Mouse (Mus musculus) kidney, embryonic 16.5 days (tissue): ENCODE results near the gene Mvb12b. TPM values are rescaled to one million over a fixed set of nuclear protein-coding genes. Genes with fewer than 3 reads are reported as not detected.

Experiments used
- ATAC-seq: fragments of 200-750 bp; cut with Nextera tagmentation; 2 replicates; pipeline ENCODE4 v1.8.0; 2017; ENCODE audit warnings: moderate TSS enrichment; ENCODE audit not compliant: low FRiP score, low TSS enrichment
- H3K27ac ChIP-seq: fragments of 300-500 bp; sonication (generic); 2 replicates; pipeline ENCODE4 v1.5.1; 2014; ENCODE audit warnings: low read length
- H3K27me3 ChIP-seq: fragments of 300-500 bp; sonication (generic); 2 replicates; pipeline ENCODE4 v1.6.1; 2014; ENCODE audit warnings: low read length, control low read depth, mixed read lengths; ENCODE audit not compliant: insufficient read depth
- H3K36me3 ChIP-seq: fragments of 300-500 bp; sonication (generic); 2 replicates; pipeline ENCODE4 v1.6.1; 2014; ENCODE audit warnings: low read length, control low read depth, mixed read lengths; ENCODE audit not compliant: insufficient read depth
- H3K4me1 ChIP-seq: fragments of 300-500 bp; sonication (generic); 2 replicates; pipeline ENCODE4 v1.6.1; 2014; ENCODE audit warnings: low read length, control low read depth, mixed read lengths; ENCODE audit not compliant: insufficient read depth
- H3K4me2 ChIP-seq: fragments of 300-500 bp; sonication (generic); replicated peaks from 2 replicates; pipeline ENCODE4 v1.6.1; 2014; ENCODE audit warnings: low read depth, low read length
- H3K4me3 ChIP-seq: fragments of 300-500 bp; sonication (generic); 2 replicates; pipeline ENCODE4 v1.5.1; 2014; ENCODE audit warnings: mild to moderate bottlenecking, low read length
- H3K9ac ChIP-seq: fragments of 300-500 bp; sonication (generic); replicated peaks from 2 replicates; pipeline ENCODE4 v1.6.1; 2014; ENCODE audit warnings: low read length
- H3K9me3 ChIP-seq: fragments of 300-500 bp; sonication (generic); 2 replicates; pipeline ENCODE4 v1.6.1; 2016; ENCODE audit warnings: low read length, control low read depth
- WGBS: fragments of 180-500 bp; shearing (Covaris S2); extraction: QIAGEN DNeasy Blood & Tissue Kit; methylation state at CpG from one replicate; pipeline ENCODE4 v1.1.7; 2014; 5-methylcytosine and 5-hydroxymethylcytosine counted together
- polyA plus RNA-seq: library from polyadenylated mRNA; unstranded; fragments of >200 nt; fragmentation: Nextera tagmentation; extraction: Ambion mirVana; gene quantifications from 2 replicates; pipeline ENCODE4 v1.2.1, GENCODE M21; 2015

The Mvb12b gene
- polyA plus RNA-seq = 14.2 and 16.4 TPM in 2 replicates

DNA sequence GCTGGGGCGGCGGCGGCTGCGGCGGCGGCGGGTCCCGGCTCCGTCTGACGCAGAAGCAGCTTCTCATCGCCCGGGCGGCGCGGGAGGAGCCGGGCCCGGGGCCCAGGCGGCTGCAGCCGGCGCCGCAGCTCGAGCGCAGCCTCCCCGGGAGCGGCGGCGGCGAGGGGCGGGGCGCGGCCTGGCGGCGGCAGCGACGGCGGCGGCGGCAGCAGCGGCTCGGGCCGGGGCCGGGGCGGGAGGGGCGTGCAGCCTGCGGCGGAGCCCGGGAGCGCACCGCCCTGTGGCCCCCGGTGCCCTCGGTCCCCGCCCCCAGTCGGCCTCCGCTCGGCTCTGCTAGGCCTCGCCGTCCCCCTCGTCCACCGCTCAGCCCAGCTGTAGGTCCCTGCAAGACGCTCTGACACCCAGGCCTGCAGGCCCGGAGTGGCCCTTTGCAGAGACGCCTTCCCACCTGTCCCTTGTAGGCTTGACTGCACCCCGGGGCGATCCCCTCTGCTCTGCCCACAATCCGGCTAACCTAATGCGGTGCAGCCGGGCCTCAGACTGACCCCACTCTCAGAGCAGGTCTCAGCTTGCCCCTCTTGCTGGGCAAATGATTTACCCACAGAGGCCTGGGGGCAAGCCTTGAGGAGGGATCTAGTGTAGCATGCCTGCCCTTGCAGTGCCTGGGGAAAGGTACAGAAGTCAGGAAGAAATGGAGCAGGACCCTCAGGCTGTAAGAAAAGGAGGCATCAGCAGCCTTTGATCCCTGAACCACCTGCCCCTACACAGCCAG, at the start of gene Mvb12b:
Gene Mvb12b (minus strand): TSS at position 619 of the 772 bp plus-strand sequence.
- no peaks in the 10 kb centered on the region for H3K36me3 ChIP-seq
- peak within 1 kb of the TSS; percentile 93 for H3K27ac ChIP-seq
- peak within 1 kb of the TSS; percentile 77 for H3K4me3 ChIP-seq
- WGBS = under 1% methylated on average over 28 of the region's 67 CpGs
- peak within 1 kb of the TSS; percentile 72 for H3K4me2 ChIP-seq
- no peaks in the 10 kb centered on the region for H3K9me3 ChIP-seq
- no peaks in the 10 kb centered on the region for H3K27me3 ChIP-seq
- peaks cover 32% of the 10 kb centered on the region for H3K4me1 ChIP-seq
- peak; percentile 92 for ATAC-seq
- H3K9ac ChIP-seq = peak within 1 kb of the TSS; percentile 99

DNA sequence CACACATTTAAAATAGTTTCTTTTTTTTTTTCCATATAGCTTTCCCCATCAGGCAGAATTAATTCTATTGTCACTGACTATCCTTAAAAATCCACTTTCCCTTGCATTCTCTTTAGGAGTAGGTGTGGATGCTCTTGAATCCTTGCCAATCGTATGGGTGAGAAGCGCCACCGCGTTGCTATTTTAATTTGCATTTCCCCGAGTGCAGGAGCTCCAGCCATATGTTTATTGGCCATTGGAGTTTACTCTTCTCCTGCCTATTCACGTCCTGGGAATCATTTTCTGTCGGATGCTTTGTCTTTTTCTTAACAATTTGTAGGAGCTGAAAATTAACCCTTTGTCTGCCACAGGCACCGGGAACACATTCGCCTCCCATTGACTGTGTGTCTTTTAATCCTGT, 48.0 kb upstream of the Mvb12b start:
- no peak overlapping the region for H3K4me2 ChIP-seq
- no peak overlapping the region for H3K9ac ChIP-seq
- H3K4me3 ChIP-seq = no peak overlapping the region
- 64% methylated on average over 9 of the region's 9 CpGs for WGBS
- ATAC-seq = no peak
- H3K27me3 ChIP-seq = no peaks in the 10 kb centered on the region
- no peaks in the 10 kb centered on the region for H3K4me1 ChIP-seq
- H3K36me3 ChIP-seq = no peaks in the 10 kb centered on the region
- H3K27ac ChIP-seq = no peak overlapping the region
- no peaks in the 10 kb centered on the region for H3K9me3 ChIP-seq

DNA sequence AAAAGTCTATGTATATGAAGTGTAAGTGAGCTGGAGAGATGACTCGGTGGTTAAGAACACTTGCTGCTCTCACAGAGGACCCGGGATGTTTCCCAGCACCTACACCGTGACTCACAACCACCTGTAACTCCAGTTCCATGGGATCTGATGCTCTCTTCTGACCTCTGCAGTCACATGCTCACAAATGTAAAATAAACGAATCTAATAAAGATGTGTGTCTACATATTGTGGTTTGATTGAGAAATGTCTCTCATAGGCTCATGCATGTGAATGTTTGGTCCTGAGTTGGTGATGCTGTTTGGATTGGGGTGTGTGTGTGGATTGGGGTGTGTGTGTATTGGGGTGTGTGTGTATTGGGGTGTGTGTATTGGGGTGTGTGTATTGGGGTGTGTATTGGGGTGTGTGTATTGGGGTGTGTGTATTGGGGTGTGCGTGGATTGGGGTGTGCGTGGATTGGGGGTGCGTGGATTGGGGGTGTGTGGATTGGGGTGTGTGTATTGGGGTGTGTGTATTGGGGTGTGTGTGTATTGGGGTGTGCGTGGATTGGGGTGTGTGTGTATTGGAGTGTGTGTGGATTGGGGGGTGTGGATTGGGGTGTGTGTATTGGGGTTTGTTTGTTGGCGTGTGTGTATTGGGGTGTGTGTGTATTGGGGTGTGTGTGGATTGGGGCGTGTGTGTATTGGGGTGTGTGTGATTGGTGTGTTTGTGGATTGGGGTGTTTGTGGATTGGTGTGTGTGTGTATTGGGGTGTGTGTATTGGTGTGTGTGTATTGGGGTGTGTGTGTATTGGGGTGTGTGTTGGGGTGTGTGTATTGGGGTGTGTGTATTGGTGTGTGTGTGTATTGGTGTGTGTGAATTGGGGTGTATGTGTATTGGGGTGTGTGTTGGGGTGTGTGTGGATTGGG, 46.1 kb upstream of the Mvb12b start:
- Histone ChIP-seq H3K4me3 (no peak overlapping the region), H3K27ac (no peak overlapping the region), H3K4me1 (no peaks in the 10 kb centered on the region), H3K36me3 (no peaks in the 10 kb centered on the region), H3K9ac (no peak overlapping the region), H3K9me3 (no peaks in the 10 kb centered on the region), H3K27me3 (no peaks in the 10 kb centered on the region), H3K4me2 (no peak overlapping the region)
- 0 out of 2 replicates have a peak, but pooled peaks have one; percentile 63 for ATAC-seq
- 65% methylated on average over 10 of the region's 10 CpGs for WGBS

DNA sequence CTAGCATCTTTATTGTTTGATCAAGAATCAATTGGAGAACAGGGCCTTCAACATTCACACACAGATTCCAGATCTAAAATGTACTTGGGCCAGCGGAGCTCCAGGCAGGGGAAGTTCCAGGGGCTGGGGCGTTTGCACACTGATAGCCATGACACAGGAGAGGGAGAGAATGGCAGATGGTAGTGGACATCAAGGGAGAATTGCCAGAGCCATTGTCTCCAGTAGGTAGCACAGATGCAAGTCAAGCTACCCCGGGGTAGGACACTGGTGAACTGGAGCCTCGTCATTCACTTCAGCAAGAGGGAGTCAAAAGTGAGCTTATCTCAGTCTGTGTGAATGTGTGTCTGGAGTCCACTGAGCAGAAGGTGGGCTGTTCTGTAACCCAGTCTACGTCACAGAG, 43.4 kb upstream of the Mvb12b start:
- Histone ChIP-seq H3K27ac (no peak overlapping the region), H3K4me3 (no peak overlapping the region), H3K9ac (no peak overlapping the region), H3K27me3 (peaks cover under 1% of the 10 kb centered on the region; the same call in 1 of the 2 replicates), H3K4me1 (peaks cover 5% of the 10 kb centered on the region; the same call in 1 of the 2 replicates), H3K4me2 (no peak overlapping the region), H3K36me3 (no peaks in the 10 kb centered on the region), H3K9me3 (no peaks in the 10 kb centered on the region)
- ATAC-seq = no peak
- WGBS = 79% methylated on average over 5 of the region's 5 CpGs

DNA sequence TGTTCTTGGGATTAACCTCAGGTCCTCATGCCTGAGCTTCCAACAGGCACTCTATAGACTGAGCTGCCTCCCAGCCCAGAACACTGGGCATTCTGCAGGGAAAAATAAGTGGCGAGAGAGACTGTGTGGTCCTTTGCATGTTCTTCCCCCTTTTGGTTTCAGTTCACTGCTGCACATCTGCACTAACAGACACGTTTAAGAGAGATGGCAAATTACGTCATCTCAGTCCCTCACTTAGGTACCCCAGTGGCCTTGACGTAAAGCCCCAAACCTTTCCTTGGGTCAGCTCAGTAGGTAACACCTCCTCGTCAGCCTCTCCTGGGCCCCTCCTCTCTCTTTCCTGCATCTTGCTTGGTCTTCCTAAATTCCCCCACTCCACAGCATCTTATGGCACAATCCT, 37.5 kb upstream of the Mvb12b start:
- WGBS = 70% methylated on average over 5 of the region's 5 CpGs
- Histone ChIP-seq H3K9ac (no peak overlapping the region), H3K36me3 (no peaks in the 10 kb centered on the region), H3K9me3 (no peaks in the 10 kb centered on the region), H3K27ac (no peak overlapping the region), H3K4me2 (no peak overlapping the region), H3K27me3 (peaks cover 28% of the 10 kb centered on the region), H3K4me1 (peaks cover 20% of the 10 kb centered on the region), H3K4me3 (no peak overlapping the region)
- ATAC-seq = no peak

DNA sequence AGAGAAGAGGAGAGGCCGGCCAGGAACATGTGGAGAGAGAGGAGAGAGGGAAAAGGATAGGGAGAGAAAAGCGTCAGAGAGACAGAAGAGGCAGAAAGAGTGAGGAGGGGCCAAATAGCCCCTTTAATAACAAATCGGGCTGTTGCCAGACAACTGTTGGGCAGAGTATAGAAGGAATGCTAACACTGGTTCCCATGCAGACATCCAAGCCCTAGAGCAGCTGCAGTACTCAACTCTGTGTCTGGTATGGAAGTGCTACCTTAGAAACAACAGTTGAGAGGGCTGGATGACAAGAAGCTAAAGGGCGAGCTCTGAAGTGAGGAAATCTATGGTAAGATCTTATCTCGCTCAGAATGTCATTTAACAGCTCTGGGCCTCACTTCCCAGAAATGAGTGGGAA, 35.7 kb upstream of the Mvb12b start:
- no peaks in the 10 kb centered on the region for H3K9me3 ChIP-seq
- no peak overlapping the region for H3K9ac ChIP-seq
- ATAC-seq = no peak
- H3K4me1 ChIP-seq = peaks cover 36% of the 10 kb centered on the region
- peaks cover 28% of the 10 kb centered on the region for H3K27me3 ChIP-seq
- no peak overlapping the region for H3K27ac ChIP-seq
- no peak overlapping the region for H3K4me2 ChIP-seq
- 66% methylated on average over 5 of the region's 5 CpGs for WGBS
- H3K4me3 ChIP-seq = no peak overlapping the region
- no peaks in the 10 kb centered on the region for H3K36me3 ChIP-seq

DNA sequence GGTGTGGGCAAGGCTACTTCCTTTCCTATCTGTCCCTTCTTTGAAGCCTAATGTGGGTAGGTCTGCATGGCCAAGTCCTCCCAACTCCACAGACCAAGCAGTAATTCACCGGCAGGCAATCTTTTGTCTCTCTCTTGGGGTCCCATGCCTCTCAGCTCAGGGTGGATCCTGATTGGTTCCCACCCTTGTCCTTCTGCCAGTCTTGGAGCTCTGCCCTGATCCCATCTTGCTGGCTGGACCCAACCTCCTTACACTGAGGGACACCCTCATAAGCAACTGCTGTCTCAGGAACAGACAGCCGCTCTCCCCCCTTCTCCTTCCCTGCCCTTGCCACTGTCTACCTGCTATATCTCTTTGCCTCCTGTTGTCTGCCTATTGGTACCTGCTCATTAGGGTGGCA, 34.7 kb upstream of the Mvb12b start:
- no peak for ATAC-seq
- Histone ChIP-seq H3K4me3 (no peak overlapping the region), H3K36me3 (no peaks in the 10 kb centered on the region), H3K27me3 (peaks cover 28% of the 10 kb centered on the region), H3K4me1 (peaks cover 36% of the 10 kb centered on the region), H3K9me3 (no peaks in the 10 kb centered on the region), H3K9ac (no peak overlapping the region), H3K4me2 (no peak overlapping the region), H3K27ac (no peak overlapping the region)
- 92% methylated on average over 2 of the region's 2 CpGs for WGBS

DNA sequence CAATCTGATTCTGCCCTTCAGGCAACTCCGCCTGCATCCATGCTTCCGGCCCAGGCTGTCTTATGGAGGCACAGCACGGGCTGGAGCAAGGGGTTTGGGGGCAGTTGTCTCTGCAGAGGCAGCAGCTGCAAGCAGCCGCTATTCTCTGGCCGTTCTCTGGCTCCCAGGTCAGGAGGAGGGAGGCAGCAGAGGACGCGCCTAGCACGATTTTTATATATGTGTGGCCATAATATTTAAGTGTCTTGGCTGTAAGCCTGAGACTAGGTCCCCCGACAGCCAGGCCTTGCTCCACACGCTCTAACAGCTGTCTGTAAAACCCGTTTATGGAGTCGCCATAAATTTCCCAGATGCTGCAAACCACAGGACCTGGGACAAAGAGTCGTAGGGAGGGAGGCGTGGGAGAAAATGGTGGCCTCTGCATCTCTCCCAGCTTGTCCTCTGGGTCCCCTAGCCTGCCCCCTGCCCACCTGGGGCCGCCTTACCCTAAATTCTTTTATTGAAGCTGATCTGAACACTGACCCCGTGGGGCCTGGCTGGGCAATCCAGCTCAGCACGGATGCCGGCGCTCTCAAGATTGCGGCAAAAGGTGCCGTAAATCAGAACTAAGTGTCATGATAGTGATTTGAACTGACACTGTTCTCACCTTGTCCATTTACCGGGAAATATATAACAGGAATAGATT, 32.3 kb upstream of the Mvb12b start:
- Histone ChIP-seq H3K36me3 (no peaks in the 10 kb centered on the region), H3K4me1 (peaks cover 29% of the 10 kb centered on the region), H3K9me3 (no peaks in the 10 kb centered on the region), H3K4me2 (peak overlapping the region; percentile 46), H3K27ac (peak overlapping the region; percentile 69), H3K9ac (peak overlapping the region; percentile 31; the same call in 1 of the 2 replicates), H3K27me3 (peaks cover 22% of the 10 kb centered on the region), H3K4me3 (peak overlapping the region; percentile 20)
- 4% methylated on average over 22 of the region's 22 CpGs for WGBS
- ATAC-seq = peak; percentile 89

DNA sequence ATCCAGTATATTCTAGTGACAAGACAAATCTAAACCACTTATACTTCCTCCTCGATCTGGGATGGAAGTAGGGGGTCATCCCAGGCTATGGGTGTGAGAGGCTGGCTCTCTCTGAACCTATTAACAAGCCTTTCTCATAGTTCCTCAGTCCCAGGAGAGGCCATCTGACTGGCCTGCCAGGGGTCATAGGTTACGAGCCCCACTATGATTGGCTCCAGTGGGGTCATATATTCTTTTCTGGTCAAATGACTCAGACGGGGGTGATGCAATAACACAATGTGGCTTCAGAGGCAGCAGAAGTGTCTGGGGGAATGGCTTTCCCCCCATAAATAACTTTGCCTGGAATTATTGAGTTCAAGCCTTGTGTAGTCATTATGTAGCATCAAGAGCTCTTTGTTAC, 31.1 kb upstream of the Mvb12b start:
- no peaks in the 10 kb centered on the region for H3K9me3 ChIP-seq
- no peak overlapping the region for H3K27ac ChIP-seq
- H3K27me3 ChIP-seq = peaks cover 12% of the 10 kb centered on the region
- ATAC-seq = no peak
- H3K36me3 ChIP-seq = no peaks in the 10 kb centered on the region
- 66% methylated on average over 3 of the region's 3 CpGs for WGBS
- H3K4me2 ChIP-seq = no peak overlapping the region
- no peak overlapping the region for H3K9ac ChIP-seq
- H3K4me3 ChIP-seq = no peak overlapping the region
- H3K4me1 ChIP-seq = peaks cover 24% of the 10 kb centered on the region
